Mouse (Mus musculus) megakaryocyte-erythroid progenitor cell, adult 5-6 weeks (primary cell): ENCODE measurements around the gene Adap2. TPM values are rescaled to one million over a fixed set of nuclear protein-coding genes. Genes with fewer than 3 reads are reported as not detected.

Experiments
- ATAC-seq: replicated peaks from 2 replicates; pipeline ENCODE4 v1.8.0; 2016; ENCODE audit warnings: mild to moderate bottlenecking, inconsistent platforms; ENCODE audit not compliant: severe bottlenecking, poor library complexity, low FRiP score, low TSS enrichment
- total RNA-seq, 2 experiments: library from RNA; stranded (forward) in 1 of 2; stranded (reverse) in 1 of 2; fragments of 200-1000, 215-1000 nt in 1 of 2; fragments of >200 nt in 1 of 2; fragmentation: Nextera tagmentation in 1 of 2; gene quantifications; 2 replicates each; pipeline ENCODE4 v1.2.3; 2014 to 2017

Gene Adap2
- total RNA-seq, 2 experiments from 2014 or later: not detected

DNA sequence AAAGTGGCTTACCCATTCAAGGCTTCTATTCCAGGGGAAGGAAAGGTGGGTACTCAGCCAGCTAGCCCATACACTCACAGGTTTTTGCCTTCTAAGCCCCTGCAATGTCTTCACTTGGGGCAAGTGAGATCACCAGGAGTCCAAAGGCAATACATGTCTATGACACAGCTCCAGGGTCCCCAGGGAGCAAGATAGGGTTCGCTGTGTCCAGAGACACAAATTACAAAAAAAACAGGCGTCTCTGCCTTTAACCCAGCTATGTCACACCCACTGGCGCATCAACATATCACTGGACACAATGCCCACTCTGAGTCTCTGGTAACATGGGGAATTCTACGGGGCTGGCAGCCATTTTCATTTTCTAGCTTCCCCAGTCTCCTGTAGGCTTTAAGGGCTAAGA lies 2.1 kb downstream of the Adap2 start:
- ATAC-seq: no peak

DNA sequence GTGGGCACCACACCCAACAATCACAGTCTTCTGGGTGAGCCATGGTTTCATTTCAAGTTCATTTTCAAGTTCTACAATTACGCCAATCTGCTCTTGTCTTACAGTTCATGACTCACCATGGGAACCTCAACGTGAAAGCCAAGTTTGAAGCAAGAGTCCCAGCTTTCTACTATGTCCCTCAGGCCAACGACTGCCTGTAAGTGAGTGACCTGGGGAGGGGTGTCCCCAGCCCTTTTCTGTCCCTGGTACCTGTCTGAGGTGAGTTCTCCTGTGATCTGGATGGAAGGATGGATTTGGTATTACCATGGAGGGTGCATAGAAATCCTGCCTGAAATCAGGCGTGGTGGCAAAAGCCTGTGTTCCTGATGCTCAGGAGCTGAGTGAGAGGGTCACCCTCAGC lies 2.9 kb downstream of the Adap2 start:
- ATAC-seq: no peak

DNA sequence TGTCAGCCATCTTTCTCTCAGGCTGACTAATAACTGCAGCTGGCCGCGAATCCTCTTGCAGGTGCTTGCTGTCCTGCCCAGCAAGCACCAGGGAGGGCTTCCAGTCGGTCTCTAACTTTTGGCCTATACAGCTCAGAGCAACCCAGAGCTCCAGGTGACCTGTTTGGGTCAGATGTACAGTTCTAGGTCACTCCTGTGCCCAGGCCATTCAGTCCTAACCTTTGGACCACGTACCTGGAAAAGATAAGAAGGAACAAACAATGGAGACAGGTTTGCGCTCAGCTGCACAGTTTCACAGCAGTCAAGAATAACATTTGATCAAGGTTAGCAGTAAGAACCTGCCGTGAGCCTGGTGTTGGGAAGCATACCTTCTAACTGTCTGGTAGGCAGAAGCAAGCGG lies 5.1 kb downstream of the Adap2 start:
- no peak for ATAC-seq

DNA sequence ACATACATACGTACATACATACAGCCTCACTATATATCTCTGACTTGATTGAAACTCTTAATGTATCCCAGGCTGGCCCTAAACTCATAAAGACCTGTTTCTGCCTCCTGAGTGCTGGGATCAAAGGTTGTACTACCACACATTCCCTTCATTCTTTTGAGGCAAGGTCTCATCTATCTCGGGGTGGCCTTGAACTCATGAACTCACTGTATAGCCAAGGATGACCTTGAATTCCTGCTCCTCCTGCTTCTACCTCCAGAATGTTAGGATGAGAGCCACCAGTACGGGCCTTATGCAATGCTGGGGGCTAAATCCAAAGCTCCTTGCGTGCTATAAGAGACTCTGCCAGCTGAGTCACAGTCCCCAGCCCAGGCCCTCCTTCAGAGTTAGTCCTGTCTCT lies 7.1 kb downstream of the Adap2 start:
- no peak for ATAC-seq

DNA sequence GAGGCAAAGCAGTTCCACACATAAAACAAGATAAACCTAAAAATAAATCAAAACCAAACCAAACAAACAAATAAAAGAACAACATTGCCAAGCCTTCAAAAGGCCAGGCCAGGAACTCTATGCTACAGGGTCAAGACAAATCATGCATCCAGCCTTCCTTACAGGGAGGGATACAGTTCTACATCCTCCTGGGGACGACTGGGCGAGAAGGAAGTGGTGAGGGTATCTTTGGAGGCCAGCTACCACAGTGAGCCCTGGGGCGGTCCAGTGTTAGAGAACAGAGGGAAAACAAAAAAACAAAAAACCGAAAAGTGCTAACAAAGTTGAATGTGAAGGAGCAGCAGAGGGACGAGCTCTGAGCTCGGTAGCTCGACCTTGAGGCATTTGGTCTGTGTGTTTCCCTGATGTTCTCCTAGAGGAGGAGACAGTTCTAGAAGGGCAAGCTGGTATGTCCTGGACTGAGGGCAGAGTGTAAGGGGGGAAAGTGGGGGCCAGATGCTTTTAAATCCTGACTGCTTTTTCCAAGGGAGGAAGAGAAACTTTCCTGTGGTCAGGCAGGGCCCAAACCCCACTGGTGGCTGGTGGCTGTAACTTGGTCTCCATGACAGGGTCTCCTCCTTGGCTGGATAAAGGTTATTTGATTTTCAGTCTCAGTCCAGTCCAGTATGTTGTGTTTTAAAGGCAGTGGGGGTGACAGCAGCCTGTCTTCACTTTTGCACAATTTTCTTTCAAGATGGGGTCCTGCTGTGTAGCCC lies 9.6 kb downstream of the Adap2 start:
- ATAC-seq: no peak

DNA sequence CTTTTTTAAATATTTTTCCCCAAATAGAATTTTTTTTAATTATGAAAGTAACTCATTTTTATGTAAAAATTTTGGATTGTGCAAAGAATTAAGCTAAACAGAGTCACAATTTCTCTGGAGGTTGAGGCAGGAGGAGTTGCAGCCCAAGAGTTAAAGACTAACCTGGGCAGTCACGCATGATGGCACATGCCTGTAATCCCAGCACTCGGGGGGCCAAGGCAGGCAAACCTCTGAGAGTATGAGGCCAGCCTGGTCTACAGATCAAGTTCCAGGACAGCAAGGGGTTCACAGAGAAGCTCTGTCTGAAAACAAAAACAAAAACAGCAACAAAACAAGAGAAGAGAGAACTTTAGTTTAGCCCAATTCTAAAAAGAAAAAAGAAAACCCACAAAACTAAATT lies 10.3 kb downstream of the Adap2 start:
- ATAC-seq: no peak

DNA sequence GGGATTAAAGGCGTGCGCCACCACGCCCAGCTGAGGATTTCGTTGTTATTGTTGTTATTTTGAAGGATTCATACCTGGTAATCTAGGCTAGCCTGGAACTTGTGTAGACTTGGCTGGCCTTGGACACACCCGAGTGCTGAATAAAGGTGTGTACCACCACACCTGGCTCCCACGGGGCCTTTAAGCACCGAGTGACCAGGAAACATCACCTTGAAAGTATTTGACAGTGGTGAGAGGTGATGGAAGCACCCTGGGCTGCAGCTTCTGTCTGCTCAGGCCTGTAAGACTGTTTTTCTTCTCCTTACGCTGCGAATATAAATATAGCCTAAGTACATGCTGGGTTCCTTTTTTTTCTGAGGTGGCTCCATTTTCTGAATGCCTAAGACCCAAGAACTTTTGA lies 14.2 kb downstream of the Adap2 start:
- no peak for ATAC-seq

DNA sequence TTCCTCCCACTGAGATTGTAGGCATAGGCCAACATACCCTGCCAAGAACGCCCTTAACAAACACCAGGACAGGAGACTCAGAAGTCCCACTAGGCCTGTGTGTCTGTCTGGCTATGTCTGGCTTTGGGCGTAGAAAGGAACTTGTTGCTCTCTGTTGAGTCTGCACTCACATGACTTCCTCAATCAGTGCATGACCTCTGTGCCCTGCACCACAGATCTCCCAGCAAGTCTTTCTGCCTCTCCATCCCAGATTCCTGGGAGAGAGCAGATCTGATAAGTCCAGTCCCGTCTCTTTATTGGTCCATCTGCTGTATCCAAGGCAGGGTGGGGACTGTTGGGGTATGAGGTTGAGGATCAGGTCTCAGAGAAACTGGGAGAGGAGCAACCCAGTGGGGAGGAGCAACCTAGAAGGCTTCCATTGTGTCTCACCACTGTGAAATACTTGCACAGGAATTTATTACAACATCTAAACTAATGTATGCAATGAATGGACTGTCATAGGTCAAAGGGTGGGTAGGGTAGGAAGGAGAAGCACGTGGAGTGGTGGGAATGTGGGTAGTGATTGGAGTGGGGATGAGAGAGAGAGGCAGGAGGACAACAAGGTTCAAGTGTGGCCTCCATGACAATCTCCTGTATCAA lies 14.8 kb downstream of the Adap2 start:
- no peak for ATAC-seq

DNA sequence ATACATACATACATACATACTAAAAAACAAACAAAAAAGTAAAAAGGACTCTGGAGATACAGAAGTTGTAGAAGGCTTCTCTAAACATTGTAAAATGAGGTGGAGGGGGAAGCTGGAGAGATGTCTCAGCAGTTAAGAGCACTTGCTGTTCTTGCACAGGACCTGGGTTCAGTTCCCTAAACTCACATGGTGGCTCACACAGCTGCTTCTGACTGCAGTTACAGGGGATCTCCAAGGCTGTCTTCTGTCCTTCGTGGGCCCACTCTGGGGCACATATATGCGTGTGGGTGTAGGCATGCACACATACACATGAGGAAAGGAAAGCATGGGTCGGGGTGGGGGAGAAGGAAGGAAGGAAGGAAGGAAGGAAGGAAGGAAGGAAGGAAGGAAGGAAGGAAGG lies 15.7 kb downstream of the Adap2 start:
- no peak for ATAC-seq

DNA sequence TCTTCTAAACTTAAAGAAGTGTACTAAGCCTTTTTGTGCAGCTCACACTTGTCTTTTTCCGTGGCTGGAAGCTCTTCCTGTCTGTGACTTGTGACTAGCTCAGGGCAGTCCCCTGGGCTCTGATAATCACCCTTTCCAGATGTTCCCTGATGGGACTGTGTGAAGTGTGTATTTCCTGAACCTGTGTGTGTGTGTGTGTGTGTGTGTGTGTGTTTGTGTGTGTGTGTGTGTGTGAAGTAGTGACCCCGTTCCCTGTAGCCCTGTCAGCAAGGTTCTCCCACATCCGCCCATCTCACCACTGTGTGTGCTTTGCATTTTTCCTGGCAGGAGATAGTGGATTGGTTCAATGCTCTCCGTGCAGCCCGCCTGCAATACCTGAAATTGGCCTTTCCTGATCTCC lies 16.4 kb downstream of the Adap2 start:
- ATAC-seq: no peak

DNA sequence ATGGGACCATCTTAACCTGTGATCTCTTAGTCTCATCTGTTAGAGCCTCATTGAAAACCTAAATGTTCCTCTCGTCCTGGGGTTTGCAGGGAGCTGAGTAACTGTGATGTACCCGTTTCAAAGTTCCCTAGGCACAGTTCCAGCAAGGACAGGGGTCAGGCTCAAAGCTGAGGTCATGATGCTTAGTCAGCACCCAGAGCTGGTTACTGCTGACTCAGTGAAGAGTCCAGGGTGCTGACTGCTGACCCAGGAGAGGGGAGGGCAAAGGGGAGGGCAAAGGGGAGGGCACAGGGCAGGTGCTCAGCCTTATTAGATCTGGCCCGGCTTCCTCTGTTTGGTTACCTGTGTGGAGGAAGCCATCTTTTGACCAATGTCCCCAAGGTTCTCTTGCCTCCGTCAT lies 18.0 kb downstream of the Adap2 start:
- ATAC-seq: no peak

DNA sequence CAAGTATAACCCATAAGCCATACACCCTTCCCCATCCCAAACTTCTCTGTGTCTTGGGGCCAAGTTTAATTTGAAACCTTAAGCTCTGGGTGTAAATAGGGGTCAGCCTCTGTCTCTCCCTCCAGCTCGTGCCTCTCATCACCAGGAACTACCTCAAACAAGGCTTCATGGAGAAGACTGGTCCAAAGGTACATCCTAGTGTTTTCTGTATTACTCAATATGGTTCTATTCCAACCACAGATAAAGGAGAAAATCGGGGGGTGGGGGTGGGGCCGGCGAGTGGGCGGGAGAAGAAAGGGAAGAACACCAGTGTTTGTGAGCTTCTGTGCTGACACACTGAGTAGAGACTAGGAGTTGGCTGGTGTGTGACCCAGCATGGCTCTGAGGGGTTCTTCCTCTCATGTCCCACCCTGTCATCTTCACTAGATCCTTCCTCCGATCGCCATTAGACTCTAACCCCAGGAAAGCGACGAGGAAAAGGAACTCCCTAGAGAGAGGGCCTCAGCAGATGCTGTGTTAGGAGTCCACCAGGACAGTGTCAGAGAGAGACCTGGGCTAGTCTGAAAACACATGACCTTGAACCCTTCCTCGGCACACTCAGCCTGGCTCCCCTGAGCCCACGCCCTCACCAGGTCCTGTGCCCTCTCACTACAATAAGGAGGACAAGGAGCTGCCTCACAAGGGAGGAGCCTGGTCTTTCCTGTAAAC lies 20.2 kb downstream of the Adap2 start:
- ATAC-seq: no peak

DNA sequence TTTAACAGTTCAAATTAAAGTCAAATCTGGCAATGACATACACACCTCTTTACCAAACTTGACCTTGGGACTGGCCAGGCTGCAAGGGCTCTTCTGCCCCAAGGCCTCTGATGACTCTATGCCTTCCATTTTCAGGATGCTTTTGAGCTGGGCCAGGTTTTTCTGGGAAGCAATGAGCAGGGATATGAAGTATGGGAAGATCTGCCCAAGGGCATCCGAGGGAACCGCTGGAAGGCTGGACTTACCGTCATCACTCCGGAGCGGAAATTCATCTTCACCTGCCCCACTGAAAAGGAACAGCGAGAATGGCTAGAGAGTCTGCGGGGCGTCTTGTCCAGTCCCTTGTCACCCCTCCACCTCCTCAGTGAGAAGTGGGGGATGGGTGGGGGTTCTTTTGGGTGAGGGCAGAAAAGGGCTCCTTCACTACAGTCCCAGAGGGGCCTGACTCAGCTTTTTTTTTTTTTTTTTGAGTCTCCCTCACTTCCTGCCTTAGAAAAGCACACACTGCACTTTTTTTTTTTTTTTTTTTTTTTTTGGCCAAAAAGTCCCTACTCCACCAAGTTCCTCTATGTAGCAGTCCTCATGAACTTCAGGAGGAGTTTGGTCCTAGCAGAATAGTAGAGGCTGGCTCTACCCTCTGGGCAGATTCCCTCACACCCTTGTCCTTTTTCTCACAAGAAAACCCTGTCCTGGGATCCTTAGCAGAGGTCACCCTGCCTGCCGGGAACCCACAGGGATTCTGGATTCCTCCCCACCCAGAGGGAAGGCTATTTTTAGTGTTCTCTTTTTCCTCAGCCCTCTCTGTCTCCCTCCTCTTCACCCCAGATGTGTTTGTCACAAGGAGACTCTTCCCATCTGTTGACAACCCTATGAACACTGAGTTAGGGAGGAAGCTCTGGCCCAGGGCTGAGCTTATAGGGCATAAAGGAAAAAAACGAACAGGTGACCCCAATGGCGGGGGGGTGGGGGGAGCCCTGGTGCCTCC lies 23.3 kb downstream of the Adap2 start:
- ATAC-seq: no peak

DNA sequence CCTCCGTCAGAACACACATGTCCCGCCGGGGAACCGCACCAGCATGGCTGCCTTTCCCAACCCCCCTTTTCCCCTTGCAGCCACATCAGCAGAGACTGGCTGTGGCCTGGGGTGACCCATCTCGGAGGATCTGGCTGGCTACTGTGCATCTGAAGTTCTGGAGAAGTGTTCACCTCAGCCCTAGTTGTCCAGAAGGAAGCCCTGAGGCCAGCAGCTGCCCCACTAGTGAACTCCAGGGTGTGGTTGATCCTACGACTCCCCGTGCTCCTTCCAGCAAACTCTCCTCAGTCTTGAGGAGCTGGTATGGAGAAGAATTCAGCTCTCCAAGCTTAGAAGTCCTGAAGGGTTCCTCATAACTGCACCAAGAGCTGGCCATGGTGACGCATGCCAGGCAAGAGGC lies 24.4 kb downstream of the Adap2 start:
- ATAC-seq: no peak

DNA sequence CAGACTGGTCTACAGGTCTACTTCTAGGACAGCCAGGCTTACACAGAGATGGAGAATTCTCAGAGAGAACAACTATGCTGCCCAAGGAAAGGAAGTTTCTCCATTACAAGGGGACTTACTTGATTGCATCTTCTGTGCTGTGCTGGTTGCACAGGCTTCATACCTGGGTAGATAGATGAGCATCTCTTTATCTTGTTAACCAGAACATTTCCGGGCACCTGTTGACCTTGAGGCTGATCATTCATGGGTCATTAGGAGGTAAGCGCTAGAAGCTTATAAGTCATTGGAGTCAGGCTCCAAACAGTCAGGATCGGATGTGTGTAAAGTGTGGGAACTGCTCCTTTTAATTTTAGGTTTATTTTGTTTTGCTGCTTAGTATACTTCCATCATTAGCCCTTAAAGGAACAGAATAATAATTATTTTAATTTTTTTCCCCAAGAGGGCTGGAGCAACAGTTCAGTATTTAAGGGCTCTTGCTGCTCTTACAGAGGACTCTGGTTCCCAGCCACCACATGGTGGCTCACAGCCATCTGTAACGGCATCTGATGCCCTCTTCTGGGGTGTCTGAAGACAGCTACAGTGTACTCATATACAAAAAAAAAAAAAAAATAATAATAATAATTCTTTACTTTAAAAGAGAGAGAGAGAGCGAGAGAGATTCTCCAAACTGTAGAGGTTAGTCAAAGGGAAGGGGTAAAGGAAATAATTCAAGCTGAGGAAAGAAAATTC lies 27.3 kb downstream of the Adap2 start:
- no peak for ATAC-seq

DNA sequence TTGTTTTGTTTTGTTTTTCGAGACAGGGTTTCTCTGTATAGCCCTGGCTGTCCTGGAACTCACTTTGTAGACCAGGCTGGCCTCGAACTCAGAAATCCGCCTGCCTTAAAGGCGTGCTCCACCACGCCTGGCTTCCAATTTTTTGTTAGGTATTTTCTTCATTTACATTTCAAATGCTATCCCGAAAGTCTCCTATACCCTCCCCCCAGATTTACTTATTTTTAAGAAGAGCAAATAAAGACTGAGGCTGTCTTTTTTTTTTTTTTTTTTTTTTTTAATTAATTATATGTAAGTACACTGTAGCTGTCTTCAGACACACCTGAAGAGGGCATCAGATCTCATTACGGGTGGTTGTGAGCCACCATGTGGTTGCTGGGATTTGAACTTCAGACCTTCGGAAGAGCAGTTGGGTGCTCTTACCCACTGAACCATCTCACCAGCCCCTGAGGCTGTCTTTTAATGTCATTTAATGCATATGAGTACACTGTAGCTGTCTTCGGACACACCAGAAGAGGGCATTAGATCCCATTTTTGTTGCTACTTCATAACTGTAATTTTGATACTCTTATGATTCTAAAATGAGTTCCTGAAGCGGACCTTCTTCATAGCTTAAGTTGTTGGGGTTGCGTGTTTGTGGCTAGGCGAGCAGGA lies 29.3 kb downstream of the Adap2 start:
- peak; percentile 42 for ATAC-seq

DNA sequence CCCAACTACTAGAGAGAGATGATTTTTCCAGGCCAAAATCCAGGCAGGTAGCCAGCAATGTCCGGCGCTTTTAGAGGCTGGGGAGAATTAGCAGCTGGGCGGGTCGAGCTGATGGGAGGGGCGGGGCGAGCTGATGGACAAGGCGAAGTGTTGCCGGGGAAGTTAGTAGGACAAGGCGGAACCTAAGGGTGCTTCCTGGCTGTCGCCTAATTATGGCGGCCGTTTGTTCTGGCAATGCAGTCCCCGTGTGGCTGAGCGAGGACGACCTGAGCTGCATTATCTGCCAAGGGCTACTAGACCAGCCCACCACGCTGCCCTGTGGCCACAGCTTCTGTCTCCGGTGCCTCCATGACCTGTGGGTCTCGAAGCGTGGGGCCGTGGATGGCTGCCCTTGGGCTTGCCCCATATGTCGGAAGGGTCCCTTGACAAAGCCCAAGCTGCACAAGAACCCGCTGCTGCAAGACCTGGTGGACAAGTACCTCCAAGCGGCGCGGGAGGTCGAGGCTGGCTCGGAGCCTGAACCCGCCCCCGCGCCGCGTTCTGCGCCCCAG lies 29.9 kb downstream of the Adap2 start, which contains the start of gene Rnf135:
Gene Rnf135 (plus strand): TSS at position 147 of the 551 bp plus-strand sequence.
- peak; percentile 99 for ATAC-seq

DNA sequence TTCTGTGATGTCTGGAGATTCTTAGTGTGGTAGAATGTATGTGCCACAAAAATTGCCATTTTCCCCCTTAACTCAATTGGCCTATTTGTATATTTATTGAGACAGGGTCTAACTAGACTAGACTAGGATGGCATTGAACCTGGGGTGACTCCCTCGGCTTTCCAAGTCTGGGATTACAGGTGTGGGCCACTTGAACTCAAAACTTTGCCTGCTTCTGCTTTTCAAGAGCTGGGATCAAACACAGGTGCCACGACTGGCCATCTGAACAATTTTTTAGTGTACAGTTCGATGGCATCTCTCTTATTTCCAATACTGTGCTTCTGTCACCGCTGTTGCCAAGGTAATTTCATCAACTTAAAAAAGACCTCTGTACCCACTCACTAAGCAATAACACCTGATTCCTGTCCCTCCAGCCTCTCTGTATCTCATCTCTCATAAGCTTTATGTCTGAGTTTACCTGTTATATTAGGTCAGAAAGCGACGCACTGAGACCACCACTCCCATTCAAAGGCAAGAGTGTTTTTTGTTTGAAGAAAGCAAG lies 30.7 kb downstream of the Adap2 start:
- no peak for ATAC-seq
